Mouse (Mus musculus): ENCODE data around the gene Dnajc11. TPM values are rescaled to one million over a fixed set of nuclear protein-coding genes. Genes with fewer than 3 reads are reported as not detected.

Gene Dnajc11
- polyA plus RNA-seq, 1 experiment from 2014 or later, result 73.6 TPM

DNA sequence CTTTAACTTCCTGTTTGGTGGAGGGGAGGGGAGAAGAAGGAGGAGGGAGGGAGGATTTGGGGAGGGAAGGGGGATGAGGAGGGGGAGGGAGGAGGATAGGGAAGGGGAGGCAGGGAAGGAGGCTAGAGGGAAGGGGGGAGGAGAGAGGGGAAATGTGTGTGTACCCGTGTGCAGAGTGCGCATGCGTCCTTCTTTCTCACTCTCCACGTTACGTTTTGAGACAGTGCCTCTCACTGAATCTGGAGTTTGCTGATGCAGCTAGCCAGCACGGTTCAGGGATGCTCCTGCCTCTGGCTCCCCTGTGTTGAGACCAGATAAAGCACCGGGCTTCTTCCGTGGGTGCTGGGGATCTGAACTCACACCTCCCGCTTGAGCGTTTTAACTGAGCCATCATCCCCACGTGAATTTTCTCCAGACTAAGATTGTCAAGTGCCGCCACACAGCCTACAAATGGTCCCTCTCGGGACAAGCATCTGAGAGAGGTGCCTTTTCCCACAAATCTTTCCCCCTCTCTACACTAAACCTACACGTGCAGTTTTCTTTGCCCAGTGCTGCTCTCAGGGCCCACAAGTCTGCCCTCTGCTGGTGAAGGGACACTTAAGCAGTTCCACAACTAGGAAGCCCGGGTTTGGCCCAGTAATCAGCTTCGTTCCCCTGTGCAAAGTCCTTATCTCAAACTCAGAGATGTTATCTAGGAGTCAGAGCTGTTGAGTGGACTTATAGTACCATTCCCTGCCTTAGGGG lies 13.4 kb upstream of the Dnajc11 start:
- H3K27ac ChIP-seq (ENCODE audit: low read length), result no peak overlapping the region
- no peak overlapping the region for H3K4me3 ChIP-seq (ENCODE audit: low read length)
- no peaks in the 10 kb centered on the region for H3K27me3 ChIP-seq (replicated peaks; ENCODE audit: control insufficient read depth, insufficient read depth, low read length)
- WGBS, result 19% methylated on average over 16 of the region's 16 CpGs
- peak; percentile 65; the same call in 1 of the 2 replicates for ATAC-seq
- peaks cover 3% of the 10 kb centered on the region; the same call in 1 of the 2 replicates for H3K9me3 ChIP-seq (ENCODE audit: control insufficient read depth, low read length)
- H3K9ac ChIP-seq (ENCODE audit: low read depth, low read length), result no peak overlapping the region
- no peaks in the 10 kb centered on the region for H3K4me1 ChIP-seq (ENCODE audit: control insufficient read depth, insufficient read depth, low read length)
- H3K4me2 ChIP-seq (ENCODE audit: low read depth, low read length), result peak overlapping the region; percentile 40; the same call in 1 of the 2 replicates
- no peaks in the 10 kb centered on the region for H3K36me3 ChIP-seq (ENCODE audit: control insufficient read depth, insufficient read depth, low read length)

DNA sequence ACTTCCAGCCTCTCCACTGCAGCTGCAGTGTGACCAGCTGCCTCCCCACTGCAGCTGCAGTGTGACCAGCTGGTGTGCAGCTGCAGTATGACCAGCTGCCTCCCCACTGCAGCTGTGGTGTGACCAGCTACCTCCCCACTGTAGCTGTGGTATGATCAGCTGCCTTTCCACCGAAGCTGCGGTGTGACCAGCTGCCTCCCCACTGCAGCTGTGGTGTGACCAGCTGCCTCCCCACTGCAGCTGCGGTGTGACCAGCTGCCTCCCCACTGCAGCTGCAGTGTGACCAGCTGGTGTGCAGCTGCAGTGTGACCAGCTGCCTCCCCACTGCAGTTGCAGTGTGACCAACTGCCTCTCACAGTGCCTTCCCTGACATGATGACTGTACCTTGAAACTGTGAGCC lies 11.4 kb upstream of the Dnajc11 start:
- Histone ChIP-seq H3K9ac (ENCODE audit: low read depth, low read length) (no peak overlapping the region), H3K4me3 (ENCODE audit: low read length) (no peak overlapping the region), H3K4me2 (ENCODE audit: low read depth, low read length) (no peak overlapping the region), H3K27me3 (replicated peaks; ENCODE audit: control insufficient read depth, insufficient read depth, low read length) (no peaks in the 10 kb centered on the region), H3K9me3 (ENCODE audit: control insufficient read depth, low read length) (peaks cover 3% of the 10 kb centered on the region; the same call in 1 of the 2 replicates), H3K27ac (ENCODE audit: low read length) (no peak overlapping the region), H3K36me3 (ENCODE audit: control insufficient read depth, insufficient read depth, low read length) (no peaks in the 10 kb centered on the region), H3K4me1 (ENCODE audit: control insufficient read depth, insufficient read depth, low read length) (no peaks in the 10 kb centered on the region)
- no peak for ATAC-seq
- WGBS, result 90% methylated on average over 3 of the region's 3 CpGs

DNA sequence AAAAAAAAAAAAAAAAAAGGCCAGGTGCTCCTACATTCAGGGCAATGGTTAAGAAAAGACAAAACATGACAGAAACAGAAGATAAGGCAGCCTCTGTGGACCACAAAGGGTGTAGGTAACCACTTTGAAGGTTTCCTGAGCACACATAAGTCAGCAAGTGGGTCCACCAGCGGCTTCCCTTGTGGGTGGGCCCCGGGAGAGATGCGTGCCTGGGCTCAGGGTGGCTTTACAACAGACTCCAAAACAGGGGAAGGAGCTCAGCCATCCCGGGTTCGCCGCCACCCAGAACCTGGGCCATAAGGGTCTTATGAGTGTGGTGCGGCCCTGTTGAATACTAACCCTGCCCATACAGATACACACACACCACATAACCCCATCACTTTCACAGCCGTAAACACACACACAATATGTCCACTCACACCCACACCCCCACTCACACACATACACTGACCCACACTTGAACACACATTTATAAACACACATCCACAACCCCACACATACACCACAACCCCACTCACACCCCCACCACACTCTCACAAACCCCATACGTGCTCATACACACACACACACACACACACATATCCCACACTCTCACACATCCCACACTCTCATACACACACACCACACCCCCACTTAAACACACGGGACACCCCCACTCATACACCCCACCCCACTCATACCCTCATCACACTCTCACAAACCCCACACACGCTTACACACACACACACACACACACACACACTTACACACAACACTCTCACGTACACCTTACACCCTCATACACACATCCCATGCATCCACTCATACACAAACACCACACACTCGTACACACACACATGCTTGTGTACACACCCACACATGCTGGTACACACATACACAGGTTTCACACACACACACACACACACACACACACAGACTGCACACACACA lies 651 bp upstream of the Dnajc11 start:
- no peaks in the 10 kb centered on the region for H3K9me3 ChIP-seq (ENCODE audit: control insufficient read depth, low read length)
- no peaks in the 10 kb centered on the region for H3K27me3 ChIP-seq (replicated peaks; ENCODE audit: control insufficient read depth, insufficient read depth, low read length)
- H3K4me3 ChIP-seq (ENCODE audit: low read length), result peak overlapping the region; percentile 100; the same call in 1 of the 2 replicates
- H3K27ac ChIP-seq (ENCODE audit: low read length), result no peak overlapping the region
- H3K4me1 ChIP-seq (ENCODE audit: control insufficient read depth, insufficient read depth, low read length), result peaks cover 14% of the 10 kb centered on the region
- WGBS, result 75% methylated on average over 13 of the region's 13 CpGs
- peak; percentile 68 for ATAC-seq
- H3K4me2 ChIP-seq (ENCODE audit: low read depth, low read length), result peak overlapping the region; percentile 25
- H3K36me3 ChIP-seq (ENCODE audit: control insufficient read depth, insufficient read depth, low read length), result no peaks in the 10 kb centered on the region
- no peak overlapping the region for H3K9ac ChIP-seq (ENCODE audit: low read depth, low read length)

DNA sequence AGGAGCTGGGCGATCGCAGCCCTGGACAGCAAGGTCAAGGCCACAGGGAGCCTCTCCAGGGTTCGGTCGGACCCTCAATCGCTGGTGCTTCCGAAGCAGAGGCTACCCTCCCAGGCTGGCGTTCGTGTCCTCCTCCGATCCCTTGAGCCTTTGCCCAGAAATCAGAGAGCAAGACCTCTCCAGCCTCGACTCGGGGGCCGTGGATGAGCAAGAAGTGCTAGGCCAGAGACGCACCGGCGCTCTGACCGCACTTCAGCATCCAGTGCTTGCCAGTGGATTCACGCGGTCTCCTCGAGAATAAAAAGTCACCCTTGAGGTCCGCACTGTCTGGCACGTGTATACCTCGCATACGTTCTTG lies 703 bp downstream of the Dnajc11 start:
- Histone ChIP-seq H3K36me3 (ENCODE audit: control insufficient read depth, insufficient read depth, low read length) (no peaks in the 10 kb centered on the region), H3K4me1 (ENCODE audit: control insufficient read depth, insufficient read depth, low read length) (peaks cover 17% of the 10 kb centered on the region), H3K27ac (ENCODE audit: low read length) (peak overlapping the region; percentile 43), H3K4me3 (ENCODE audit: low read length) (peak overlapping the region; percentile 100), H3K27me3 (replicated peaks; ENCODE audit: control insufficient read depth, insufficient read depth, low read length) (no peaks in the 10 kb centered on the region), H3K9me3 (ENCODE audit: control insufficient read depth, low read length) (no peaks in the 10 kb centered on the region), H3K9ac (ENCODE audit: low read depth, low read length) (peak overlapping the region; percentile 99), H3K4me2 (ENCODE audit: low read depth, low read length) (peak overlapping the region; percentile 89)
- WGBS, result under 1% methylated on average over 23 of the region's 23 CpGs
- peak; percentile 1; the same call in 1 of the 2 replicates for ATAC-seq

DNA sequence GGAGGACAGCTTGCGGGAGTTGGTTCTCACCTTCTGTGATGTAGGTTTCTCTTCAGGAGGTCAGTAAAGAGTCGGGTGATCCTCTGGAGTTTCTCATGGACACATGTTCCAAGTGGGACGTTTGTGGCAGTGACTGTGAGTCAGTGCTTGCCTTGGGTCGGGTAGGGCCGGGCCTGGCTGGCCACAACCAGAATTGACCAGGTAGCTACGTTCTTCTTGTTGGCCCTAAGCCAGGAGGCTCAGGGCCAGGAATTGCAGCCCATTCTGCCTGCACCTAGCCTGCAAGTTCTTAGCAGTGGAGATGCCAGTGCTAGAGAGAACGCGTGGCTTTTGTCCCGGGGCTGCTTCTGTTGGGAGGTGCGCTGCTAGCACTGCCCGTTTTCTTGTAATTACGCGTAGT lies 4.0 kb downstream of the Dnajc11 start:
- H3K9ac ChIP-seq (ENCODE audit: low read depth, low read length), result no peak overlapping the region
- H3K4me1 ChIP-seq (ENCODE audit: control insufficient read depth, insufficient read depth, low read length), result peaks cover 17% of the 10 kb centered on the region
- no peak overlapping the region for H3K4me2 ChIP-seq (ENCODE audit: low read depth, low read length)
- no peaks in the 10 kb centered on the region for H3K27me3 ChIP-seq (replicated peaks; ENCODE audit: control insufficient read depth, insufficient read depth, low read length)
- no peak overlapping the region for H3K4me3 ChIP-seq (ENCODE audit: low read length)
- no peak for ATAC-seq
- no peak overlapping the region for H3K27ac ChIP-seq (ENCODE audit: low read length)
- no peaks in the 10 kb centered on the region for H3K36me3 ChIP-seq (ENCODE audit: control insufficient read depth, insufficient read depth, low read length)
- H3K9me3 ChIP-seq (ENCODE audit: control insufficient read depth, low read length), result no peaks in the 10 kb centered on the region
- WGBS, result 82% methylated on average over 13 of the region's 13 CpGs

DNA sequence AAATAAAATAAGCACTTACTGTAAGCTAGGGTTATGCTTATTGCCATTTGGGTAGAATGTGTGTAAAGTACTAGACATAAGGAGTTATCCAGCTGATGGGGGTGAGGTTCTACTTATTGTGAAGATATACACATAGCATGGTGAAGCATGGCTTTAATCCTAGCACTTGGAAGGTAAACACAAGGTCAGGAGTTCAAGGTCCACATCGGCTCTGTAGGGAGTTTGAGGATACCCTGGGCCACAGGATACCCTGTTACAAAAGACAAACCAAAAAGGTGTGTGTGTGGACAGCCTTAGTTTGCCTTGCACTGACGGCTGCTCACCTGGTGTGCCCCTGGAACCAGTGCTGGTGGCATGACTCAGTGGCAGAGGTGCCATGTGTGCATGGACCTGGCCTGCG lies 4.6 kb downstream of the Dnajc11 start:
- H3K4me3 ChIP-seq (ENCODE audit: low read length), result no peak overlapping the region
- 81% methylated on average over 3 of the region's 3 CpGs for WGBS
- no peak overlapping the region for H3K27ac ChIP-seq (ENCODE audit: low read length)
- no peaks in the 10 kb centered on the region for H3K9me3 ChIP-seq (ENCODE audit: control insufficient read depth, low read length)
- H3K4me2 ChIP-seq (ENCODE audit: low read depth, low read length), result no peak overlapping the region
- no peak for ATAC-seq
- H3K4me1 ChIP-seq (ENCODE audit: control insufficient read depth, insufficient read depth, low read length), result peaks cover 17% of the 10 kb centered on the region
- H3K36me3 ChIP-seq (ENCODE audit: control insufficient read depth, insufficient read depth, low read length), result no peaks in the 10 kb centered on the region
- H3K27me3 ChIP-seq (replicated peaks; ENCODE audit: control insufficient read depth, insufficient read depth, low read length), result no peaks in the 10 kb centered on the region
- H3K9ac ChIP-seq (ENCODE audit: low read depth, low read length), result no peak overlapping the region

DNA sequence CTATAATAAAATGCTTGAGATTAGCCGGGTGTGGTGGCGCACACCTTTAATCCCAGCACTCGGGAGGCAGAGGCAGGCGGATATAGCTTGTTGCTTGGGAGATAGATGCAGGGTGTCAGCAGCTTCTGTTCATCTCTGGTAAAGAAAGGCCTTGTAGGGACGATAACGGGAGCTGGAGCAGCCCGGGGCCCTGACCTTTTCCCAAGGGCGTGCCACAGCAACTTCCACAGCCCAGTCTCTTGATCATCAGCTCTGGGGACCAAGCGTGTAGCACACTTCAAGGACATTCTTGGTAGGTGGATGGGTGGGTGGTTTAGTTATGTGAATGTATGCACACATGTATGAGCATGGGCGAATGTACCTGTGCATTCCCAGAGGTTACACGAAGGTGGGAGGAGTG lies 12.7 kb downstream of the Dnajc11 start:
- no peaks in the 10 kb centered on the region for H3K36me3 ChIP-seq (ENCODE audit: control insufficient read depth, insufficient read depth, low read length)
- H3K27me3 ChIP-seq (replicated peaks; ENCODE audit: control insufficient read depth, insufficient read depth, low read length), result no peaks in the 10 kb centered on the region
- no peak overlapping the region for H3K9ac ChIP-seq (ENCODE audit: low read depth, low read length)
- H3K9me3 ChIP-seq (ENCODE audit: control insufficient read depth, low read length), result no peaks in the 10 kb centered on the region
- 87% methylated on average over 11 of the region's 11 CpGs for WGBS
- ATAC-seq, result no peak
- no peak overlapping the region for H3K27ac ChIP-seq (ENCODE audit: low read length)
- no peak overlapping the region for H3K4me2 ChIP-seq (ENCODE audit: low read depth, low read length)
- no peaks in the 10 kb centered on the region for H3K4me1 ChIP-seq (ENCODE audit: control insufficient read depth, insufficient read depth, low read length)
- H3K4me3 ChIP-seq (ENCODE audit: low read length), result no peak overlapping the region

DNA sequence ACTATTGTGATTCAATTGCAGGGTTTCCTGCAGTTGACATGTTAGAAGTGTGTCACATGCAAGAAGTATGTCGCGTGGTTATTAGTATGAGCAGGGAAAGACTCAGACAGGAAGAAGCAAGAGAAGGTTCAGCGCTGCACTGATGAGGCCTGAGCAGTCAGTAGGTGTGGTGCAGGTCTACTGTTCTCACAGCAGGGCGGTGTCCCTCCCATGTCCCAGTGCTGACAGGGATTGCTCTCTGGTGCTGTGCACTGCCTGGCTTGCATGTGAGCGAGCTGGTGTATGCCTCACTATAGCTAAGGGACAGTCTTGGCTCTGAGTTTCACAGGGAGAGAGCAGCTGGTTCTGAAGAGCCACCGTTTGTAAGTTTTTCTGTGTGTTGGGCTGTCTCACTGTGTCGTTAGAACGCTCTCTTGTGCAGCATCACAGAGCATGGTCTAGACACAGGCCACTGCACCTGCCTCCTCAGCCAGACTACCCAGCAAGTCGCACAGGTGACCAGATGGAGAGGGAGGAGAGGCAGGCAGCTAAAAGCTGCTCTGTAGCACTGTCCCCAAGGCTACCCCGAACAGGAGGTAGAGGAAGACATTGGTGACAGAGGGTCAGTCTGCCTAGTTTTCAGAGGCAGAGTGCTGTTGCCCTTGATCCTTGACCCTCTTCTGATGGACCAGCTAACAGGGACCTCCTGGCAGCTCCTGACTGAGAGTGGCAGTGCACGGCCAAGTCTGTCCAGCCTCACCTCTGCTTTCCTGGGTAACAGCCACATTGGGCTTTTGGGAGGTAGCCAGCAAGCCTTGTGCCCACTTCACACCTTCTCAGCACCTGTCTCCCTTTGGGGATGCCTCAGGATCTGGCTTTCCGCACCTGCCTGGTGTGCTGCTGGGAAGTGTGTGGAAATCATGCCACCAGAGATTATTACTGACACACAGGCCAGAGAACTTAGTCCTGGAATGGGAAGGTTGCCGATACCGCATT lies 15.3 kb downstream of the Dnajc11 start:
- H3K4me1 ChIP-seq (ENCODE audit: control insufficient read depth, insufficient read depth, low read length), result no peaks in the 10 kb centered on the region
- no peaks in the 10 kb centered on the region for H3K9me3 ChIP-seq (ENCODE audit: control insufficient read depth, low read length)
- H3K36me3 ChIP-seq (ENCODE audit: control insufficient read depth, insufficient read depth, low read length), result peaks cover 8% of the 10 kb centered on the region; the same call in 1 of the 2 replicates
- no peak overlapping the region for H3K4me2 ChIP-seq (ENCODE audit: low read depth, low read length)
- no peak overlapping the region for H3K27ac ChIP-seq (ENCODE audit: low read length)
- ATAC-seq, result peak; percentile 57; the same call in 1 of the 2 replicates
- H3K9ac ChIP-seq (ENCODE audit: low read depth, low read length), result no peak overlapping the region
- H3K4me3 ChIP-seq (ENCODE audit: low read length), result no peak overlapping the region
- no peaks in the 10 kb centered on the region for H3K27me3 ChIP-seq (replicated peaks; ENCODE audit: control insufficient read depth, insufficient read depth, low read length)
- 92% methylated on average over 14 of the region's 14 CpGs for whole genome bisulfite sequencing
